Mouse (Mus musculus): ENCODE results near the gene Thsd4.

DNA sequence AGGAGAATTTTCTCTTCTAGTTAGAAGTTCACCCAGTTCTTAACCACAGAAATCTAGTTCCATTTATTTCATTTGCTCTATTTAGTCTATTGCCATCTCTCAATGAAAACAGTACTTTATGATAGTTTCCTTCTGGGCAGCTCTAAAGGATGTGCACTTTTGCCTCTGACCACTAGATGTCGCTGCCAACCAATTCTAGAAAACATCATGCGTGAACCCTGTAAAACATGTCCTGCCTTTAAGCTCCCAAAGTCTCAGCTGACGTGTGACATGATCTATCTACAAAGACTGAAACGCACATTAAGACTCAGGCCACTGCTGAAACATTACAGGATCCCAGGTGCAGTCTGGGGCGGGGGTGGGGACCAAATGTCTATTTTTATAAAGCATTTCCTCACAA, 276.9 kb downstream of the Thsd4 start:
- TF ChIP-seq CTCF (IDR thresholded peaks at IDR 0.05; ENCODE audit: extremely low read depth, insufficient read depth, low read length) (peak; percentile 95), POLR2A (IDR thresholded peaks at IDR 0.05; ENCODE audit: extremely low read depth, insufficient read depth, low read length) (no peak)

Data from cortical plate, adult 2 months (tissue).